Mouse (Mus musculus) liver, embryonic 14.5 days (tissue): ENCODE data around the gene Fgfr2. TPM values are rescaled to one million over a fixed set of nuclear protein-coding genes. Genes with fewer than 3 reads are reported as not detected.

Experiments
- ATAC-seq: fragments of 200-750 bp; cut with Nextera tagmentation; 2 replicates; pipeline ENCODE4 v1.8.0; 2017; ENCODE audit warnings: moderate number of reproducible peaks, mild to moderate bottlenecking, moderate library complexity; ENCODE audit not compliant: insufficient read depth
- DNase-seq, 3 experiments: peaks; one replicate each; pipeline ENCODE4 v3.0.0-alpha.2; 2012 to 2013; ENCODE audit warnings: low read depth in 3 of 3, low spot score in 3 of 3
- H3K27ac ChIP-seq: fragments of 300-500 bp; sonication (generic); 2 replicates; pipeline ENCODE4 v1.5.1; 2014; ENCODE audit warnings: moderate library complexity, mild to moderate bottlenecking, control low read depth, inconsistent platforms
- H3K27me3 ChIP-seq: fragments of 300-500 bp; sonication (generic); 2 replicates; pipeline ENCODE4 v1.6.1; 2014; ENCODE audit warnings: mild to moderate bottlenecking, low read length, moderate library complexity; ENCODE audit not compliant: control insufficient read depth, insufficient read depth
- H3K36me3 ChIP-seq: fragments of 300-500 bp; sonication (generic); replicated peaks from 2 replicates; pipeline ENCODE4 v1.6.1; 2014; ENCODE audit warnings: low read depth; ENCODE audit not compliant: control insufficient read depth, insufficient read depth
- H3K4me1 ChIP-seq, 2 experiments: fragments of 200-500 bp in 1 of 2; fragments of 300-500 bp in 1 of 2; sonication (generic) in 1 of 2; replicated peaks; 2 replicates each; pipeline ENCODE4 v1.6.1; 2012 to 2014; ENCODE audit warnings: antibody characterized with exemption in 1 of 2, inconsistent platforms in 1 of 2, low read length in 1 of 2; ENCODE audit not compliant: control insufficient read depth in 2 of 2, insufficient read depth in 2 of 2
- H3K4me2 ChIP-seq: fragments of 300-500 bp; sonication (generic); 2 replicates; pipeline ENCODE4 v1.6.1; 2014; ENCODE audit warnings: low read depth, mild to moderate bottlenecking, control low read depth, moderate library complexity
- H3K4me3 ChIP-seq, 2 experiments: fragments of 200-500 bp in 1 of 2; fragments of 300-500 bp in 1 of 2; sonication (generic) in 1 of 2; 2 replicates each; pipeline ENCODE4 v1.5.1; 2012 to 2014; ENCODE audit warnings: low read depth in 2 of 2, low read length in 2 of 2, mild to moderate bottlenecking in 2 of 2, control low read depth in 1 of 2, inconsistent platforms in 1 of 2, moderate library complexity in 1 of 2; ENCODE audit not compliant: insufficient read depth in 1 of 2
- H3K9ac ChIP-seq: fragments of 300-500 bp; sonication (generic); replicated peaks from 2 replicates; pipeline ENCODE4 v1.6.1; 2014; ENCODE audit warnings: mild to moderate bottlenecking, control low read depth, moderate library complexity
- H3K9me3 ChIP-seq: fragments of 300-500 bp; sonication (generic); 2 replicates; pipeline ENCODE4 v1.6.1; 2016; ENCODE audit warnings: low read length, mixed read lengths; ENCODE audit not compliant: control insufficient read depth
- CTCF ChIP-seq: IDR thresholded peaks from 2 replicates; pipeline ENCODE4 v1.5.1; 2016; ENCODE audit warnings: antibody characterized with exemption, low read depth, control low read depth
- EP300 ChIP-seq: IDR thresholded peaks from 2 replicates; pipeline ENCODE4 v1.6.1; 2016; ENCODE audit warnings: antibody characterized with exemption, low read depth
- WGBS: fragments of 180-500 bp; shearing (Covaris S2); extraction: QIAGEN DNeasy Blood & Tissue Kit; methylation state at CpG from one replicate; pipeline ENCODE4 v1.1.7; 2014; ENCODE audit not compliant: insufficient replicate concordance; 5-methylcytosine and 5-hydroxymethylcytosine counted together
- polyA plus RNA-seq, 2 experiments: library from polyadenylated mRNA; depleted of rRNA in 1 of 2; stranded (reverse) in 1 of 2; unstranded in 1 of 2; fragments of >200 nt; fragmentation: Nextera tagmentation in 1 of 2; extraction: Ambion mirVana in 1 of 2; gene quantifications; 2 replicates each; pipeline versions ENCODE4 v1.2.1 to v1.2.3; 2012 to 2014

The Fgfr2 gene
- polyA plus RNA-seq, 2 experiments = 7.9 to 8.8 TPM

GRCm38 (mm10) chr7:133074462-133075133, 48.6 kb downstream of the Fgfr2 start:
- H3K36me3 ChIP-seq = no peaks in the 10 kb centered on the region
- H3K4me2 ChIP-seq = no peak overlapping the region
- no peak for DNase-seq
- no peaks in the 10 kb centered on the region for H3K27me3 ChIP-seq
- H3K4me1 ChIP-seq = no peaks in the 10 kb centered on the region; a peak in 1 of 4 replicates
- H3K9ac ChIP-seq = no peak overlapping the region
- H3K4me3 ChIP-seq = no peak overlapping the region
- ATAC-seq = no peak
- TF ChIP-seq EP300 (no peak), CTCF (no peak)
- WGBS = 69% methylated on average over 10 of the region's 10 CpGs
- H3K9me3 ChIP-seq = no peaks in the 10 kb centered on the region
- H3K27ac ChIP-seq = no peak overlapping the region

DNA sequence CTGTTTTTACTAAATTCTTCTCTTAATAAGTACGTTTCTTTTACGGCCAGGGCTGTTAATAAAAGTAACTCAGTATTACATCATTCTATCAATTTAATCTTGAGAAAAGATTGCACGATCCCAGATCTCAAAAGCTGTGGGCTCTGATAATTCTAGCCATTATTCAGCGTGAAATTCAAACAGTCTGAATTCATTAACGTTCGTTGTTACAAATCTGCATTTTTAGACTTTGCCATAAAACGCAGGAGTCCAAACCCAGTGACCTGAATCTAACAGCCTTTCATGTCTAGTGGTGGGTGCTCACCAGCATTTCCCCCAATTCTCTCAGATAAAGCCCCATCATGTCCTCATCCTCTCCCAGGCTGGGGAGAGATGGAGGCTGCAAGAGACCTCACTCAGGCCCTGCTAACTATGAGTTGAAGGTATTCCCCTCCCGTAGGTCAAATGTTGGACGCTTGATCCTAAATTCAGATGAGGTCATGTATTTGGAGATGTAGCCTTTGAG, 50.0 kb downstream of the Fgfr2 start:
- H3K9ac ChIP-seq = no peak overlapping the region
- DNase-seq = no peak
- WGBS = 78% methylated on average over 9 of the region's 9 CpGs
- ATAC-seq = no peak
- H3K27ac ChIP-seq = no peak overlapping the region
- H3K9me3 ChIP-seq = no peaks in the 10 kb centered on the region
- TF ChIP-seq EP300 = no peak
- TF ChIP-seq CTCF = no peak
- H3K4me1 ChIP-seq = no peaks in the 10 kb centered on the region; a peak in 1 of 4 replicates
- H3K36me3 ChIP-seq = no peaks in the 10 kb centered on the region
- no peak overlapping the region for H3K4me2 ChIP-seq
- H3K4me3 ChIP-seq = no peak overlapping the region
- H3K27me3 ChIP-seq = no peaks in the 10 kb centered on the region

- H3K4me2 ChIP-seq = no peak overlapping the region
- H3K27me3 ChIP-seq = no peaks in the 10 kb centered on the region
- WGBS = 80% methylated on average over 4 of the region's 4 CpGs
- no peak overlapping the region for H3K9ac ChIP-seq
- no peaks in the 10 kb centered on the region for H3K9me3 ChIP-seq
- DNase-seq (no peak), ATAC-seq (no peak)
- H3K36me3 ChIP-seq = no peaks in the 10 kb centered on the region
- no peak for TF ChIP-seq EP300
- no peak for TF ChIP-seq CTCF
- H3K4me1 ChIP-seq = no peaks in the 10 kb centered on the region; a peak in 1 of 4 replicates
- no peak overlapping the region for H3K27ac ChIP-seq
- no peak overlapping the region for H3K4me3 ChIP-seq
Measured at GRCm38 (mm10) chr7:133072535-133072934, 50.6 kb downstream of the Fgfr2 start.

GRCm38 (mm10) chr7:133067321-133067841, 55.8 kb downstream of the Fgfr2 start:
- DNase-seq (no peak), ATAC-seq (no peak)
- Histone ChIP-seq H3K9me3 (no peaks in the 10 kb centered on the region), H3K4me3 (no peak overlapping the region), H3K4me1 (no peaks in the 10 kb centered on the region; a peak in 1 of 4 replicates), H3K27ac (no peak overlapping the region), H3K36me3 (no peaks in the 10 kb centered on the region), H3K9ac (no peak overlapping the region), H3K4me2 (no peak overlapping the region), H3K27me3 (no peaks in the 10 kb centered on the region)
- 70% methylated on average over 7 of the region's 7 CpGs for WGBS
- TF ChIP-seq CTCF = no peak
- TF ChIP-seq EP300 = no peak

DNA sequence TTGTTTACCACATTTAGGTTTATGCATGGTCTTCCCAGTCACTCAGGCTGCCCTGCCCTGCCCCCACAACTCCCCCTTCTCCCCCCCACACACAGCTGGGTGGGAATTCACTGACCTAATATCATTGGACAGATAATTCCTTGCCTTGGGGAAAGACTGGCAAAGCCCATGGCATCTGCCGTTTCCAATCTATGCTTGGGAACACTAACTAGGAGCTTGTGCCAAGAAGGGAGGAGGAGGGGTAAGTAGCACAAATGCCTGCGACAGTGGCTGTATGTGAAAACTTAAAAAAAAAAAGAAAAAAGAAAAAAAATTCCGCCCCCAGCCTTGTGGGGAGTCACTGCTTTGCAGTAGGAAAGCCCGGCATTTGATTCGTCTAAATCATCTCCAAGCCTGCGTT, 56.4 kb downstream of the Fgfr2 start:
- H3K9me3 ChIP-seq = no peaks in the 10 kb centered on the region
- no peak for DNase-seq
- no peaks in the 10 kb centered on the region; a peak in 1 of 4 replicates for H3K4me1 ChIP-seq
- no peak for ATAC-seq
- TF ChIP-seq EP300 (no peak), CTCF (no peak)
- H3K36me3 ChIP-seq = no peaks in the 10 kb centered on the region
- H3K27ac ChIP-seq = no peak overlapping the region
- H3K4me2 ChIP-seq = no peak overlapping the region
- no peaks in the 10 kb centered on the region for H3K27me3 ChIP-seq
- H3K4me3 ChIP-seq = no peak overlapping the region
- no peak overlapping the region for H3K9ac ChIP-seq
- whole genome bisulfite sequencing = 67% methylated on average over 6 of the region's 6 CpGs
